Mouse (Mus musculus): Measurements from ENCODE around the gene Lsg1.

GRCm38 (mm10) chr16:30528386-30528785 lies 59.0 kb downstream of the Lsg1 start:
- TF ChIP-seq GATA1 (IDR thresholded peaks at IDR 0.05; ENCODE audit: low read length): no peak
- TF ChIP-seq TAL1 (IDR thresholded peaks at IDR 0.05; ENCODE audit: low read length): no peak

Measured in erythroblast, embryonic 14.5 days (primary cell).